Mouse (Mus musculus) liver, embryonic 14.5 days (tissue): Measurements from ENCODE around the gene Cd96. TPM values are rescaled to one million over a fixed set of nuclear protein-coding genes. Genes with fewer than 3 reads are reported as not detected.

Source experiments
- ATAC-seq: fragments of 200-750 bp; cut with Nextera tagmentation; 2 replicates; pipeline ENCODE4 v1.8.0; 2017; ENCODE audit warnings: moderate number of reproducible peaks, mild to moderate bottlenecking, moderate library complexity; ENCODE audit not compliant: insufficient read depth
- DNase-seq, 3 experiments: peaks; one replicate each; pipeline ENCODE4 v3.0.0-alpha.2; 2012 to 2013; ENCODE audit warnings: low read depth in 3 of 3, low spot score in 3 of 3
- H3K27ac ChIP-seq: fragments of 300-500 bp; sonication (generic); 2 replicates; pipeline ENCODE4 v1.5.1; 2014; ENCODE audit warnings: moderate library complexity, mild to moderate bottlenecking, control low read depth, inconsistent platforms
- H3K27me3 ChIP-seq: fragments of 300-500 bp; sonication (generic); 2 replicates; pipeline ENCODE4 v1.6.1; 2014; ENCODE audit warnings: mild to moderate bottlenecking, low read length, moderate library complexity; ENCODE audit not compliant: control insufficient read depth, insufficient read depth
- H3K36me3 ChIP-seq: fragments of 300-500 bp; sonication (generic); replicated peaks from 2 replicates; pipeline ENCODE4 v1.6.1; 2014; ENCODE audit warnings: low read depth; ENCODE audit not compliant: control insufficient read depth, insufficient read depth
- H3K4me1 ChIP-seq, 2 experiments: fragments of 200-500 bp in 1 of 2; fragments of 300-500 bp in 1 of 2; sonication (generic) in 1 of 2; replicated peaks; 2 replicates each; pipeline ENCODE4 v1.6.1; 2012 to 2014; ENCODE audit warnings: antibody characterized with exemption in 1 of 2, inconsistent platforms in 1 of 2, low read length in 1 of 2; ENCODE audit not compliant: control insufficient read depth in 2 of 2, insufficient read depth in 2 of 2
- H3K4me2 ChIP-seq: fragments of 300-500 bp; sonication (generic); 2 replicates; pipeline ENCODE4 v1.6.1; 2014; ENCODE audit warnings: low read depth, mild to moderate bottlenecking, control low read depth, moderate library complexity
- H3K4me3 ChIP-seq, 2 experiments: fragments of 200-500 bp in 1 of 2; fragments of 300-500 bp in 1 of 2; sonication (generic) in 1 of 2; 2 replicates each; pipeline ENCODE4 v1.5.1; 2012 to 2014; ENCODE audit warnings: low read depth in 2 of 2, low read length in 2 of 2, mild to moderate bottlenecking in 2 of 2, control low read depth in 1 of 2, inconsistent platforms in 1 of 2, moderate library complexity in 1 of 2; ENCODE audit not compliant: insufficient read depth in 1 of 2
- H3K9ac ChIP-seq: fragments of 300-500 bp; sonication (generic); replicated peaks from 2 replicates; pipeline ENCODE4 v1.6.1; 2014; ENCODE audit warnings: mild to moderate bottlenecking, control low read depth, moderate library complexity
- H3K9me3 ChIP-seq: fragments of 300-500 bp; sonication (generic); 2 replicates; pipeline ENCODE4 v1.6.1; 2016; ENCODE audit warnings: low read length, mixed read lengths; ENCODE audit not compliant: control insufficient read depth
- CTCF ChIP-seq: IDR thresholded peaks from 2 replicates; pipeline ENCODE4 v1.5.1; 2016; ENCODE audit warnings: antibody characterized with exemption, low read depth, control low read depth
- EP300 ChIP-seq: IDR thresholded peaks from 2 replicates; pipeline ENCODE4 v1.6.1; 2016; ENCODE audit warnings: antibody characterized with exemption, low read depth
- WGBS: fragments of 180-500 bp; shearing (Covaris S2); extraction: QIAGEN DNeasy Blood & Tissue Kit; methylation state at CpG from one replicate; pipeline ENCODE4 v1.1.7; 2014; ENCODE audit not compliant: insufficient replicate concordance; 5-methylcytosine and 5-hydroxymethylcytosine counted together
- polyA plus RNA-seq, 2 experiments: library from polyadenylated mRNA; depleted of rRNA in 1 of 2; stranded (reverse) in 1 of 2; unstranded in 1 of 2; fragments of >200 nt; fragmentation: Nextera tagmentation in 1 of 2; extraction: Ambion mirVana in 1 of 2; gene quantifications; 2 replicates each; pipeline versions ENCODE4 v1.2.1 to v1.2.3; 2012 to 2014

Cd96 gene
- polyA plus RNA-seq, 2 experiments: 0.07 TPM; not detected in 1

- WGBS: 67% methylated on average over 3 of the region's 3 CpGs
- no peaks in the 10 kb centered on the region for H3K4me1 ChIP-seq
Observed at GRCm38 (mm10) chr16:46000976-46001375, 119.1 kb downstream of the Cd96 start.

GRCm38 (mm10) chr16:45999374-46000191 is 120.5 kb downstream of the Cd96 start:
- H3K4me1 ChIP-seq: no peaks in the 10 kb centered on the region
- no peak for TF ChIP-seq EP300
- no peak overlapping the region for H3K4me2 ChIP-seq
- no peak overlapping the region for H3K4me3 ChIP-seq
- ATAC-seq (no peak), DNase-seq (no peak)
- no peaks in the 10 kb centered on the region for H3K27me3 ChIP-seq
- 59% methylated on average over 10 of the region's 10 CpGs for WGBS
- H3K27ac ChIP-seq: no peak overlapping the region
- H3K9me3 ChIP-seq: no peaks in the 10 kb centered on the region
- no peak overlapping the region for H3K9ac ChIP-seq
- H3K36me3 ChIP-seq: no peaks in the 10 kb centered on the region

More at GRCm38 (mm10) chr16:46000976-46001375, 119.1 kb downstream of the Cd96 start:
- ATAC-seq (no peak), DNase-seq (no peak)
- H3K36me3 ChIP-seq: no peaks in the 10 kb centered on the region
- H3K4me3 ChIP-seq: no peak overlapping the region
- TF ChIP-seq CTCF: no peak
- TF ChIP-seq EP300: no peak
- no peak overlapping the region for H3K27ac ChIP-seq
- H3K27me3 ChIP-seq: no peaks in the 10 kb centered on the region
- no peaks in the 10 kb centered on the region for H3K9me3 ChIP-seq
- no peak overlapping the region for H3K4me2 ChIP-seq
- no peak overlapping the region for H3K9ac ChIP-seq

- 43% methylated on average over 7 of the region's 7 CpGs for WGBS
- Histone ChIP-seq H3K4me1 (no peaks in the 10 kb centered on the region), H3K27me3 (no peaks in the 10 kb centered on the region), H3K9me3 (no peaks in the 10 kb centered on the region), H3K27ac (no peak overlapping the region), H3K36me3 (no peaks in the 10 kb centered on the region), H3K9ac (no peak overlapping the region), H3K4me2 (no peak overlapping the region), H3K4me3 (no peak overlapping the region)
- TF ChIP-seq EP300 (no peak), CTCF (no peak)
- DNase-seq (no peak), ATAC-seq (no peak)
Observed at GRCm38 (mm10) chr16:45998231-45998630, 121.8 kb downstream of the Cd96 start.

- Histone ChIP-seq H3K27ac (no peak overlapping the region), H3K27me3 (no peaks in the 10 kb centered on the region), H3K4me3 (no peak overlapping the region), H3K4me1 (no peaks in the 10 kb centered on the region), H3K36me3 (no peaks in the 10 kb centered on the region), H3K9me3 (no peaks in the 10 kb centered on the region), H3K9ac (no peak overlapping the region), H3K4me2 (no peak overlapping the region)
- WGBS: 39% methylated on average over 10 of the region's 10 CpGs
- no peak for DNase-seq
- TF ChIP-seq EP300 (no peak), CTCF (peak; percentile 2; the same call in 1 of the 2 replicates)
- ATAC-seq: no peak
Observed at GRCm38 (mm10) chr16:45990901-45991676, 129.0 kb downstream of the Cd96 start.

GRCm38 (mm10) chr16:45986236-45986635 is 133.8 kb downstream of the Cd96 start:
- DNase-seq (no peak), ATAC-seq (no peak)
- no peak overlapping the region for H3K9ac ChIP-seq
- no peak overlapping the region for H3K4me3 ChIP-seq
- WGBS: 44% methylated on average over 1 of the region's 1 CpGs
- no peaks in the 10 kb centered on the region for H3K9me3 ChIP-seq
- no peak overlapping the region for H3K4me2 ChIP-seq
- no peaks in the 10 kb centered on the region for H3K27me3 ChIP-seq
- 0 out of 4 replicates have a peak, but pooled peaks cover 0 to 2% of the 10 kb centered on the region in 2 experiments for H3K4me1 ChIP-seq
- no peak overlapping the region for H3K27ac ChIP-seq
- TF ChIP-seq EP300 (no peak), CTCF (no peak)
- H3K36me3 ChIP-seq: no peaks in the 10 kb centered on the region

Other genes starting within 250 kb of the Cd96 start
- gene Phldb2, start 166.7 kb downstream of the Cd96 start, polyA plus RNA-seq (2012; rRNA removed): 9.7 and 9.8 TPM in 2 replicates
- gene Phldb2, start 166.7 kb downstream of the Cd96 start, polyA plus RNA-seq (2014; fragmentation: Nextera tagmentation; extraction: Ambion mirVana): 12.7 and 13.6 TPM in 2 replicates
- gene Plcxd2, start 110.0 kb downstream of the Cd96 start, polyA plus RNA-seq (2012; rRNA removed): 1.6 and 1.9 TPM in 2 replicates
- 1.6 and 2.3 TPM in 2 replicates for gene Plcxd2, start 110.0 kb downstream of the Cd96 start, polyA plus RNA-seq (2014; fragmentation: Nextera tagmentation; extraction: Ambion mirVana)
- gene Gm4737, start 34.8 kb upstream of the Cd96 start, polyA plus RNA-seq (2012; rRNA removed): 3.7 and 5.5 TPM in 2 replicates
- 2.6 and 3.1 TPM in 2 replicates for gene Gm4737, start 34.8 kb upstream of the Cd96 start, polyA plus RNA-seq (2014; fragmentation: Nextera tagmentation; extraction: Ambion mirVana)